Mouse (Mus musculus) heart, embryonic 16.5 days (tissue): ENCODE results near the gene Dhfr. TPM values are rescaled to one million over a fixed set of nuclear protein-coding genes. Genes with fewer than 3 reads are reported as not detected.

Source experiments
- ATAC-seq: fragments of 200-750 bp; cut with Nextera tagmentation; replicated peaks from 2 replicates; pipeline ENCODE4 v1.8.0; 2017; ENCODE audit warnings: moderate number of reproducible peaks; ENCODE audit not compliant: insufficient read depth, low FRiP score; ENCODE audit errors: extremely low read depth
- H3K27ac ChIP-seq: fragments of 300-500 bp; sonication (generic); 2 replicates; pipeline ENCODE4 v1.5.1; 2014; ENCODE audit warnings: mild to moderate bottlenecking, low read length, control low read depth, moderate library complexity
- H3K27me3 ChIP-seq: fragments of 300-500 bp; sonication (generic); 2 replicates; pipeline ENCODE4 v1.6.1; 2014; ENCODE audit warnings: low read length, mixed read lengths; ENCODE audit not compliant: control insufficient read depth, insufficient read depth
- H3K36me3 ChIP-seq: fragments of 300-500 bp; sonication (generic); 2 replicates; pipeline ENCODE4 v1.6.1; 2014; ENCODE audit not compliant: control insufficient read depth, insufficient read depth
- H3K4me1 ChIP-seq: fragments of 300-500 bp; sonication (generic); 2 replicates; pipeline ENCODE4 v1.6.1; 2014; ENCODE audit warnings: low read length, mixed read lengths; ENCODE audit not compliant: control insufficient read depth, insufficient read depth
- H3K4me2 ChIP-seq: fragments of 300-500 bp; sonication (generic); 2 replicates; pipeline ENCODE4 v1.6.1; 2014; ENCODE audit warnings: low read depth, mild to moderate bottlenecking, control low read depth, low read length
- H3K4me3 ChIP-seq: fragments of 300-500 bp; sonication (generic); 2 replicates; pipeline ENCODE4 v1.5.1; 2014; ENCODE audit warnings: mild to moderate bottlenecking, control low read depth, low read length
- H3K9ac ChIP-seq: fragments of 300-500 bp; sonication (generic); 2 replicates; pipeline ENCODE4 v1.6.1; 2014; ENCODE audit warnings: low read length, control low read depth
- H3K9me3 ChIP-seq: fragments of 300-500 bp; sonication (generic); replicated peaks from 2 replicates; pipeline ENCODE4 v1.6.1; 2016; ENCODE audit warnings: low read length; ENCODE audit not compliant: control insufficient read depth
- WGBS: fragments of 180-500 bp; shearing (Covaris S2); extraction: QIAGEN DNeasy Blood & Tissue Kit; methylation state at CpG from one replicate; pipeline ENCODE4 v1.1.7; 2014; 5-methylcytosine and 5-hydroxymethylcytosine counted together
- polyA plus RNA-seq: library from polyadenylated mRNA; unstranded; fragments of >200 nt; fragmentation: Nextera tagmentation; extraction: Ambion mirVana; gene quantifications from 2 replicates; pipeline ENCODE4 v1.2.1, GENCODE M21; 2015

Gene Dhfr
- polyA plus RNA-seq, 1 experiment from 2014 or later: 11.8 TPM

DNA sequence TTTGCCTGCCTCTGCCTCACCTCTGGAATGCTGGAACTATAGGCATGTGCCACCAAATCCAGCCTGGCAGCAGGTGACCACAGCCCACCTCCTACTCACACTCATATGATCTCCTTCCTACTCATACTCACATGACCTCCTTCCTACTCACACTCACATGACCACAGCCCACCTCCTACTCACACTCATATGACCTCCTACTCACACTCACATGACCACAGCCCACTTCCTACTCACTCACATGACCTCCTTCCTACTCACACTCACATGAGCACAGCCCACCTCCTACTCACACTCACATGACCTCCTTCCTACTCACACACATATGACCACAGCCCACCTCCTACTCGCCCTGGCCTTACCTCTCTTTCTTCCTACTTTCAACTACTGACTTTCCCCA lies 17.7 kb upstream of the Dhfr start:
- WGBS: 91% methylated on average over 1 of the region's 1 CpGs
- Histone ChIP-seq H3K4me2 (no peak overlapping the region), H3K27ac (no peak overlapping the region), H3K4me3 (no peak overlapping the region), H3K9me3 (no peaks in the 10 kb centered on the region), H3K27me3 (no peaks in the 10 kb centered on the region), H3K4me1 (no peaks in the 10 kb centered on the region), H3K9ac (no peak overlapping the region), H3K36me3 (peaks cover 11% of the 10 kb centered on the region)
- ATAC-seq: no peak

DNA sequence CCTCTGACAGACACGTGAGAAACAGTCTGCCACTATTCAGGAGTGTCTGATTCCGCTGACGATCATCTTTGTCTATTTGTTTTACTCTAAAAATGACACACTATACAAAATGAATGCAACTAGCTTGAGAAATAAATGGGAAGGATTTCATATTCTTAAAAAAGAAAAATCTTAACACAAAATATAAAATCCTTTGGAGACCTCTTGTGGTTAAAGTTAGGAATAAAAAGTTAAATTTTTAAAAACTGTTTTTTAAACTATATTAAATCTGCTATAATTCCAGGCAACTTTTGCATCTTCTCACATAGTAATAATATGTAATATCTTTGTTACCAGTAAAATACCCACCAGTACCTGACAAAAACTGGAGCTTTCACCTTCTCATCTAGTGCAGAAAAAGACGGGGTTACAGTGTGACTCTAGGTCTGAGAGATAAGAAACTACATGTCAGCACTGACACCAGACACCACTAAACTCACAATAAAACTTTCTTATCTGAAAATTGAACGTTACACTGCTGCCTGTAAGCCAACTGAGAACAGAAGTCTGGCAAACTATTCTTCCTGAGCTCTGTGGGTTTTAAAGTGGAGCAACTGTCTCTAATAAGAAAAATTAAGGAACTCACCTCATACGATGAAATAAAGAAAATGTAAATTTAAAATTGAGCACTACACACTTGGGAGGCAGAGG lies 16.6 kb upstream of the Dhfr start:
- H3K4me3 ChIP-seq: no peak overlapping the region
- H3K27me3 ChIP-seq: no peaks in the 10 kb centered on the region
- ATAC-seq: no peak
- no peak overlapping the region for H3K4me2 ChIP-seq
- no peak overlapping the region for H3K9ac ChIP-seq
- H3K4me1 ChIP-seq: no peaks in the 10 kb centered on the region
- H3K36me3 ChIP-seq: peaks cover 14% of the 10 kb centered on the region
- no peak overlapping the region for H3K27ac ChIP-seq
- WGBS: 67% methylated on average over 6 of the region's 6 CpGs
- H3K9me3 ChIP-seq: no peaks in the 10 kb centered on the region

DNA sequence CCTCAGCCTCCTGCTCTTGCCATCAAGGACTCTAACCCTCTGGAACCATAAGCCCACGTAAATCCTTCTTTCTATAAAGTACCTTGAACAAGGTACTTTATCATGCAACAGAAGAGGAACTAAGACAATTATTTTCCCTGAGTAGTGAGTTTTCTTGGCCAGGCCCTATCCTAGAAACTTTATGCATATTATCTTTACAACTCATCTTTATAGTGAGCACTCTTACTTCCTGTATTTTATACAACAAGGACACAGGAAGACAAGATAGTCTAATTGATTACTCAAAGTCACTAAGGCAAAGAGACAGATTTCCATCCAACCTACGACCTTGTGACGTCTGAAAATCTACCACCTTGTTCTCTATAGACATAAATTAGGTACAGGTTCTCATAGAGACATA lies 14.7 kb upstream of the Dhfr start:
- Histone ChIP-seq H3K4me1 (no peaks in the 10 kb centered on the region), H3K9me3 (no peaks in the 10 kb centered on the region), H3K27me3 (no peaks in the 10 kb centered on the region), H3K4me2 (no peak overlapping the region), H3K36me3 (peaks cover 23% of the 10 kb centered on the region), H3K27ac (no peak overlapping the region), H3K9ac (no peak overlapping the region), H3K4me3 (no peak overlapping the region)
- 89% methylated on average over 3 of the region's 3 CpGs for WGBS
- ATAC-seq: no peak

DNA sequence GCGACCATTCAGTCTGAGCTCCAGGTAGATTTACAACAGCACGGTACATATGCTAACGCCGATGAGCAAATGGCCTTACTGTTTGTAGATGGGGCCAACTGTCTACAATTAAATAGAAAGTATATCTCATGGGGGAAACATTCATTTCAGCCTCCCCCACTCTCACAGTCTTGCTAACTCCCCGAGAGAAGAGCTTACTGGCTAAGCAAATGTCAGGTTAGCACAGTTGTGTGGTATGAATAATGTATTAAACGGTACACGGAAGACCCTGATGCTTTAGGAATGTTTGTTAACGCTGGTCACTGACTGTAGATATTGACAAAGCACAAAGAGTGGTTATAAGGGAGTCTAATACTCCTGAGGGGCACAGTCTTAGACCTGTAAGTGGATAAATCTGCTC lies 10.5 kb upstream of the Dhfr start:
- Histone ChIP-seq H3K9ac (no peak overlapping the region), H3K4me2 (no peak overlapping the region), H3K9me3 (no peaks in the 10 kb centered on the region), H3K27ac (no peak overlapping the region), H3K4me3 (no peak overlapping the region), H3K4me1 (no peaks in the 10 kb centered on the region), H3K27me3 (no peaks in the 10 kb centered on the region), H3K36me3 (peaks cover 34% of the 10 kb centered on the region)
- 95% methylated on average over 8 of the region's 8 CpGs for WGBS
- ATAC-seq: no peak

DNA sequence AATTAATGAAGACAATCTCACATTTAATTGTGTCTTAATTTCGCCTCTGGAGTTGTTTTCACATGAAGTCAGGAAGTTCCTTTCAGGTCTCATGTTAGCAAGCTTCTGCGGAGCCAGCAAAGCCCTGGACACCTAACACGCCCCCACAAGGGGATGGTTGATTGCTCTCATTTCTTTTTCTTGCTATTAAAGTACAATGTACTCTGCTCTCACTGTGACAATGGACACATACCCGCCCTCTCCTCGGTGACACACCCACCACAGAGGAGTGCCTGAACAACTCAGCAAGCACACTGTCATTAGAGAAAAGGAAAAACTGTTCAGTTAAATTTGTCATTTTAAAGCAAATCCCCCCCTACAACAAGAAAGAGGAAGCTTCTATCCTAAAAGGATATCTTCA lies 8.2 kb upstream of the Dhfr start:
- no peak for ATAC-seq
- Histone ChIP-seq H3K4me1 (no peaks in the 10 kb centered on the region), H3K27ac (no peak overlapping the region), H3K36me3 (peaks cover 25% of the 10 kb centered on the region; the same call in 1 of the 2 replicates), H3K4me3 (no peak overlapping the region), H3K27me3 (no peaks in the 10 kb centered on the region), H3K4me2 (no peak overlapping the region), H3K9ac (no peak overlapping the region), H3K9me3 (no peaks in the 10 kb centered on the region)
- 84% methylated on average over 5 of the region's 5 CpGs for WGBS

DNA sequence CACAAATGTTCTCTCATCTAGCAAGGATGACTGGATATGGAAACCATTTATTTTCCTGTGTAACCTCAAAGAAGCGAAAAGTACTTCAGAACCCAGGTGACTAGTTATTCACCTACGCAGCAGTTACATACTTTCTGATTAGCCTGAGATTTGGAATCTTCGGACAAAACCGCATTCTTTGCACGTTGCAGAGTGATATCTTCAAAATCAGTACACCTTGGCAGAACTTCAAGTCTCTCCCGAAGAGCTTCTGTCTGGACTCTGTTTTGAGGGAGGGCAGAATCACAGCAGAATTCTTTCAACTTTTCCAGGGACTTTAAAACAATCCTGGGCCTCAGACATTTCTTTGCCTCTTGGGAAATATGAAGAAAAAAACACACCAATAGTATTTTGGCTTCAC lies 3.4 kb upstream of the Dhfr start:
- no peak overlapping the region for H3K9ac ChIP-seq
- H3K36me3 ChIP-seq: peaks cover 11% of the 10 kb centered on the region; the same call in 1 of the 2 replicates
- ATAC-seq: no peak
- 83% methylated on average over 6 of the region's 6 CpGs for WGBS
- no peaks in the 10 kb centered on the region for H3K9me3 ChIP-seq
- H3K27ac ChIP-seq: no peak overlapping the region
- peaks cover 14% of the 10 kb centered on the region for H3K4me1 ChIP-seq
- H3K4me2 ChIP-seq: no peak overlapping the region
- H3K4me3 ChIP-seq: no peak overlapping the region
- no peaks in the 10 kb centered on the region for H3K27me3 ChIP-seq

DNA sequence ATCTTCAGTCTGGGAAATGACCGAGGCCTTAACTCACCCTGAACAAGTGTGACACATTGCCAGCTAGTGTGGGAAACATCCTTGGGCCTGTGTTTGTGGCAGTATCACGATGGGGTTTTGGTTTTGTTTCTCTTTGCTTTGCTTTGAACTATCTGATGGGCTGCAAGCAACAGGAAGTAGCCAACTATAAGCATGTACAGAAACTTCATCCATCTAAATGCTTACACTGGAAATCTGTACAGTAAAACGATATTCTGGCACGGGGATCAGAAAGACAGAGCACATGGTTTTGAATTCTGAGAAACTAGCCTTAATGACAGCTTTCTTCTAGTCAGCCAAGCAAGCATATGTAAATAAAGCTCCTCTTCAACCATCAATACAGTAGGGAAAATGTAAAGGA lies 570 bp upstream of the Dhfr start:
- peak overlapping the region; percentile 53 for H3K4me3 ChIP-seq
- peak overlapping the region; percentile 81 for H3K4me2 ChIP-seq
- peak overlapping the region; percentile 64 for H3K9ac ChIP-seq
- no peaks in the 10 kb centered on the region for H3K9me3 ChIP-seq
- peak overlapping the region; percentile 63 for H3K27ac ChIP-seq
- H3K36me3 ChIP-seq: peaks cover 10% of the 10 kb centered on the region
- ATAC-seq: no peak
- peaks cover 19% of the 10 kb centered on the region for H3K4me1 ChIP-seq
- 12% methylated on average over 4 of the region's 4 CpGs for WGBS
- H3K27me3 ChIP-seq: no peaks in the 10 kb centered on the region

DNA sequence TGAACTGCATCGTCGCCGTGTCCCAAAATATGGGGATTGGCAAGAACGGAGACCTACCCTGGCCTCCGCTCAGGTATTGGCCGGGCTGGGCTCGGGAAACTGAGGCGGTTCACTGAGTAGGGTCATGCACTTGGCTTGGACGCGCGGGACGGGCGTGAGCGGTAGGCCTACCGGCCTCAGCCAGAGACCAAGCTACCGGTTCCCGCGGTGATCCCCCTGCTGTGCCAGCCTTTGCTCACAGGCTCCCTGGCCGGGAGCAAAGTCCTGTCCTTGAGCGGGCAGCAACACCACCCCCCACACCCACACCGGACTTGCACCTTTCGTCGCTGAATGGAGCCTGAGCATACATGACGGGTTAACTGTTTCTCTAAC lies 732 bp downstream of the Dhfr start:
- under 1% methylated on average over 24 of the region's 24 CpGs for WGBS
- peaks cover 19% of the 10 kb centered on the region for H3K4me1 ChIP-seq
- peak overlapping the region; percentile 64 for H3K27ac ChIP-seq
- peak; percentile 1; the same call in 1 of the 2 replicates for ATAC-seq
- peaks cover 17% of the 10 kb centered on the region for H3K36me3 ChIP-seq
- H3K4me3 ChIP-seq: peak overlapping the region; percentile 53
- no peaks in the 10 kb centered on the region for H3K27me3 ChIP-seq
- peak overlapping the region; percentile 83 for H3K9ac ChIP-seq
- no peaks in the 10 kb centered on the region for H3K9me3 ChIP-seq
- peak overlapping the region; percentile 100 for H3K4me2 ChIP-seq

DNA sequence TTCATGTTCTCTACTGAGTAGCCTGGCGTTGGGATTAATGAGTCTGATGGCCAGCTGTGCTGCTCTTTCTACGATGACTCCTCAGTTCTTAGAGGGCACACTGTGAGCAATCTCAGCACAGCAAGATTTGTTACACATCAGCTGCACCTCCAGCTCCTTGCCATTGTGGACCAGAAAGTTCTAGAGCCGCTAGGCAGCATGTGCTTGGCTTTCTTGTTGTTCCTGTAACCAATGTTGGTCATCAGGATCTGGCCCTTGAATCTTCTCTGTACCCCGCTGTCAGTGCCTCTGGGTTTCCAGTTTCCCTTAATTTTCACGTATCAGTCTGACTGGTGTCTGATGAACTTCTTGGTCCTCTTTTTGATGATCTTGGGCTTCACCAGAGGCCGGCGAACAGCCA lies 1.9 kb downstream of the Dhfr start:
- Histone ChIP-seq H3K9me3 (no peaks in the 10 kb centered on the region), H3K27ac (no peak overlapping the region), H3K36me3 (peaks cover 17% of the 10 kb centered on the region), H3K4me3 (peak overlapping the region; percentile 53; the same call in 1 of the 2 replicates), H3K4me2 (peak overlapping the region; percentile 100), H3K4me1 (peaks cover 19% of the 10 kb centered on the region), H3K27me3 (no peaks in the 10 kb centered on the region), H3K9ac (no peak overlapping the region)
- no peak for ATAC-seq
- WGBS: 80% methylated on average over 7 of the region's 7 CpGs
